Mouse (Mus musculus): ENCODE results near the gene Hoxb3. TPM values are rescaled to one million over a fixed set of nuclear protein-coding genes. Genes with fewer than 3 reads are reported as not detected.

Gene Hoxb3
- polyA plus RNA-seq, 1 experiment from 2014 or later, result 0.81 TPM

- no peak overlapping the region for H3K4me2 ChIP-seq (ENCODE audit: low read depth, low read length)
- H3K36me3 ChIP-seq (ENCODE audit: control insufficient read depth, insufficient read depth, low read length), result no peaks in the 10 kb centered on the region
- no peaks in the 10 kb centered on the region for H3K9me3 ChIP-seq (ENCODE audit: control insufficient read depth, low read length)
- no peak overlapping the region for H3K9ac ChIP-seq (ENCODE audit: low read depth, low read length)
- ATAC-seq (ENCODE audit: low read depth) (no peak), DNase-seq (ENCODE audit: low spot score) (no peak)
- no peaks in the 10 kb centered on the region for H3K4me1 ChIP-seq (ENCODE audit: control insufficient read depth, insufficient read depth, low read length)
- H3K4me3 ChIP-seq (ENCODE audit: low read depth, low read length), result no peak overlapping the region
- no peak overlapping the region for H3K27ac ChIP-seq (replicated peaks; ENCODE audit: low read depth, low read length)
- peaks cover 100% of the 10 kb centered on the region for H3K27me3 ChIP-seq (replicated peaks; ENCODE audit: control insufficient read depth, insufficient read depth, low read length)
- WGBS, result 7% methylated on average over 18 of the region's 18 CpGs
These were observed 6.2 kb upstream of the Hoxb3 start for GRCm38 (mm10) chr11:96316696-96317607.

- Histone ChIP-seq H3K27me3 (replicated peaks; ENCODE audit: control insufficient read depth, insufficient read depth, low read length) (peaks cover 100% of the 10 kb centered on the region), H3K36me3 (ENCODE audit: control insufficient read depth, insufficient read depth, low read length) (no peaks in the 10 kb centered on the region), H3K27ac (replicated peaks; ENCODE audit: low read depth, low read length) (no peak within 1 kb of the TSS; the same call in 1 of the 2 replicates), H3K4me2 (ENCODE audit: low read depth, low read length) (peak within 1 kb of the TSS; percentile 47), H3K9me3 (ENCODE audit: control insufficient read depth, low read length) (no peaks in the 10 kb centered on the region), H3K4me3 (ENCODE audit: low read depth, low read length) (peak within 1 kb of the TSS; percentile 29), H3K4me1 (ENCODE audit: control insufficient read depth, insufficient read depth, low read length) (no peaks in the 10 kb centered on the region), H3K9ac (ENCODE audit: low read depth, low read length) (peak within 1 kb of the TSS; percentile 40; the same call in 1 of the 2 replicates)
- WGBS, result 2% methylated on average over 28 of the region's 28 CpGs
- ATAC-seq (ENCODE audit: low read depth) (no peak), DNase-seq (ENCODE audit: low spot score) (no peak)
These were observed 5.3 kb upstream of the Hoxb3 start, which contains the start of gene Hoxb4 for GRCm38 (mm10) chr11:96317608-96318367. Gene Hoxb4, plus strand, starts transcription at chr11:96318267.

- Histone ChIP-seq H3K4me1 (ENCODE audit: control insufficient read depth, insufficient read depth, low read length) (no peaks in the 10 kb centered on the region), H3K27me3 (replicated peaks; ENCODE audit: control insufficient read depth, insufficient read depth, low read length) (peaks cover 100% of the 10 kb centered on the region), H3K9me3 (ENCODE audit: control insufficient read depth, low read length) (no peaks in the 10 kb centered on the region), H3K4me2 (ENCODE audit: low read depth, low read length) (peak overlapping the region; percentile 47), H3K9ac (ENCODE audit: low read depth, low read length) (peak overlapping the region; percentile 40; the same call in 1 of the 2 replicates), H3K4me3 (ENCODE audit: low read depth, low read length) (peak overlapping the region; percentile 29), H3K27ac (replicated peaks; ENCODE audit: low read depth, low read length) (no peak overlapping the region; the same call in 1 of the 2 replicates), H3K36me3 (ENCODE audit: control insufficient read depth, insufficient read depth, low read length) (no peaks in the 10 kb centered on the region)
- ATAC-seq (ENCODE audit: low read depth) (peak; percentile 71; the same call in 1 of the 2 replicates), DNase-seq (ENCODE audit: low spot score) (peak; percentile 45)
- 1% methylated on average over 25 of the region's 45 CpGs for WGBS
These were observed 4.6 kb upstream of the Hoxb3 start for GRCm38 (mm10) chr11:96318368-96319070.

- H3K4me3 ChIP-seq (ENCODE audit: low read depth, low read length), result peak overlapping the region; percentile 29
- no peaks in the 10 kb centered on the region for H3K36me3 ChIP-seq (ENCODE audit: control insufficient read depth, insufficient read depth, low read length)
- DNase-seq (ENCODE audit: low spot score) (no peak), ATAC-seq (ENCODE audit: low read depth) (no peak; the same call in 1 of the 2 replicates)
- peak overlapping the region; percentile 47 for H3K4me2 ChIP-seq (ENCODE audit: low read depth, low read length)
- H3K9me3 ChIP-seq (ENCODE audit: control insufficient read depth, low read length), result no peaks in the 10 kb centered on the region
- H3K27me3 ChIP-seq (replicated peaks; ENCODE audit: control insufficient read depth, insufficient read depth, low read length), result peaks cover 100% of the 10 kb centered on the region
- peak overlapping the region; percentile 40; the same call in 1 of the 2 replicates for H3K9ac ChIP-seq (ENCODE audit: low read depth, low read length)
- H3K4me1 ChIP-seq (ENCODE audit: control insufficient read depth, insufficient read depth, low read length), result no peaks in the 10 kb centered on the region
- under 1% methylated on average over 15 of the region's 34 CpGs for WGBS
- no peak overlapping the region; the same call in 1 of the 2 replicates for H3K27ac ChIP-seq (replicated peaks; ENCODE audit: low read depth, low read length)
These were observed 3.8 kb upstream of the Hoxb3 start for GRCm38 (mm10) chr11:96319071-96319902.

- Histone ChIP-seq H3K4me1 (ENCODE audit: control insufficient read depth, insufficient read depth, low read length) (no peaks in the 10 kb centered on the region), H3K27me3 (replicated peaks; ENCODE audit: control insufficient read depth, insufficient read depth, low read length) (peaks cover 100% of the 10 kb centered on the region), H3K9ac (ENCODE audit: low read depth, low read length) (peak overlapping the region; percentile 40; the same call in 1 of the 2 replicates), H3K9me3 (ENCODE audit: control insufficient read depth, low read length) (no peaks in the 10 kb centered on the region), H3K36me3 (ENCODE audit: control insufficient read depth, insufficient read depth, low read length) (no peaks in the 10 kb centered on the region), H3K4me3 (ENCODE audit: low read depth, low read length) (peak overlapping the region; percentile 29), H3K27ac (replicated peaks; ENCODE audit: low read depth, low read length) (no peak overlapping the region; the same call in 1 of the 2 replicates), H3K4me2 (ENCODE audit: low read depth, low read length) (peak overlapping the region; percentile 47; the same call in 1 of the 2 replicates)
- under 1% methylated on average over 27 of the region's 29 CpGs for WGBS
- DNase-seq (ENCODE audit: low spot score) (no peak), ATAC-seq (ENCODE audit: low read depth) (no peak)
These were observed 3.2 kb upstream of the Hoxb3 start for GRCm38 (mm10) chr11:96319910-96320309.

- Histone ChIP-seq H3K27me3 (replicated peaks; ENCODE audit: control insufficient read depth, insufficient read depth, low read length) (peaks cover 100% of the 10 kb centered on the region), H3K4me1 (ENCODE audit: control insufficient read depth, insufficient read depth, low read length) (no peaks in the 10 kb centered on the region), H3K4me2 (ENCODE audit: low read depth, low read length) (peak overlapping the region; percentile 47; the same call in 1 of the 2 replicates), H3K9ac (ENCODE audit: low read depth, low read length) (no peak overlapping the region), H3K36me3 (ENCODE audit: control insufficient read depth, insufficient read depth, low read length) (no peaks in the 10 kb centered on the region), H3K27ac (replicated peaks; ENCODE audit: low read depth, low read length) (no peak overlapping the region), H3K4me3 (ENCODE audit: low read depth, low read length) (peak overlapping the region; percentile 2; the same call in 1 of the 2 replicates), H3K9me3 (ENCODE audit: control insufficient read depth, low read length) (no peaks in the 10 kb centered on the region)
- DNase-seq (ENCODE audit: low spot score) (no peak), ATAC-seq (ENCODE audit: low read depth) (no peak)
- WGBS, result 4% methylated on average over 17 of the region's 17 CpGs
These were observed 2.4 kb upstream of the Hoxb3 start for GRCm38 (mm10) chr11:96320688-96321087.

- Histone ChIP-seq H3K27ac (replicated peaks; ENCODE audit: low read depth, low read length) (no peak overlapping the region), H3K36me3 (ENCODE audit: control insufficient read depth, insufficient read depth, low read length) (no peaks in the 10 kb centered on the region), H3K9me3 (ENCODE audit: control insufficient read depth, low read length) (no peaks in the 10 kb centered on the region), H3K27me3 (replicated peaks; ENCODE audit: control insufficient read depth, insufficient read depth, low read length) (peaks cover 100% of the 10 kb centered on the region), H3K4me2 (ENCODE audit: low read depth, low read length) (no peak overlapping the region), H3K4me3 (ENCODE audit: low read depth, low read length) (no peak overlapping the region), H3K9ac (ENCODE audit: low read depth, low read length) (no peak overlapping the region), H3K4me1 (ENCODE audit: control insufficient read depth, insufficient read depth, low read length) (no peaks in the 10 kb centered on the region)
- 10% methylated on average over 5 of the region's 5 CpGs for WGBS
- ATAC-seq (ENCODE audit: low read depth), result no peak
- no peak for DNase-seq (ENCODE audit: low spot score)
These were observed 1.3 kb upstream of the Hoxb3 start for GRCm38 (mm10) chr11:96321846-96322245.
